In genomic region chr6:124996551-124997501, GRCm38 (mm10) we compare ENCODE assay signal across 8 mouse cellular contexts. TPM values are rescaled to one million over a fixed set of nuclear protein-coding genes. Genes with fewer than 3 reads are reported as not detected.
DNase-seq lines count a peak whose midpoint lies in the region; ATAC-seq lines count a peak whose summit lies in the region.

TSS of gene Pianp (plus strand) at chr6:124996694.

- peak; percentile 63 for ATAC-seq in intestine, embryonic 15.5 days
- ATAC-seq in megakaryocyte-erythroid progenitor cell, adult 5-6 weeks (replicated peaks; ENCODE audit: low FRiP score, low TSS enrichment, poor library complexity, severe bottlenecking), result peak; percentile 67; the same call in 1 of the 2 replicates

- H3K4me3 ChIP-seq in intestine, embryonic 15.5 days (replicated peaks), result peak within 1 kb of the TSS; percentile 56

- H3K9me3 ChIP-seq in intestine, embryonic 15.5 days, result no peaks in the 10 kb centered on the region

- peaks cover 59% of the 10 kb centered on the region for H3K27me3 ChIP-seq in intestine, embryonic 15.5 days (replicated peaks)

- peak within 1 kb of the TSS; percentile 100 for H3K4me2 ChIP-seq in intestine, embryonic 15.5 days (replicated peaks)

- peaks cover 10% of the 10 kb centered on the region for H3K4me1 ChIP-seq in intestine, embryonic 15.5 days (replicated peaks)

- no peak within 1 kb of the TSS for H3K27ac ChIP-seq in intestine, embryonic 15.5 days

- peak; percentile 85 to 87 for DNase-seq in adrenal gland, adult 18-20 months (ENCODE audit: low spot score in 2 of 2)
- peak; percentile 76 for DNase-seq in embryo, embryonic 10.5 days (ENCODE audit: low spot score)
- DNase-seq in gastrocnemius, postnatal 4 days (ENCODE audit: low spot score in 2 of 2), result peak; percentile 65 to 82
- peak; percentile 81 to 87 for DNase-seq in left cerebral cortex, postnatal 36 days (ENCODE audit: low spot score in 2 of 2)
- peak; percentile 90 for DNase-seq in right cerebral cortex, postnatal 14 days
- DNase-seq in urinary bladder, postnatal 36 days (ENCODE audit: low spot score in 2 of 2), result peak; percentile 67 to 74

- peak within 1 kb of the TSS; percentile 61 for H3K9ac ChIP-seq in intestine, embryonic 15.5 days

- WGBS in intestine, embryonic 15.5 days, result 1% methylated on average over 75 of the region's 78 CpGs

- no peaks in the 10 kb centered on the region for H3K36me3 ChIP-seq in intestine, embryonic 15.5 days

- intact Hi-C loops in left cerebral cortex, postnatal 36 days (cut with DNase I), result loop anchor here (2.0 kb wide), 1 partner anchor 132 kb away; no protein-coding TSS in a partner anchor

RNA-seq across cellular contexts. Expression of gene Pianp, which starts in this region (rescaled TPM):
- 1 to 10 TPM; 1.6 to 3.0 TPM for total RNA-seq in adrenal gland, adult 18-20 months (2021)
- under 1 TPM; 0.56 to 0.67 TPM for total RNA-seq in gastrocnemius, postnatal 4 days (2021)
- 1.8 and 2.1 TPM in 2 replicates for polyA plus RNA-seq in intestine, embryonic 15.5 days (2015; fragmentation: Nextera tagmentation; extraction: Ambion mirVana)
- total RNA-seq in left cerebral cortex, postnatal 36 days (2021), result 100 to 1,000 TPM; 179 to 184 TPM
- total RNA-seq in megakaryocyte-erythroid progenitor cell, adult 5-6 weeks (2014; fragmentation: Nextera tagmentation), result not detected in 2 replicates
- total RNA-seq in megakaryocyte-erythroid progenitor cell, adult 5-6 weeks (2017), result not detected in 2 replicates

Comparison
In these comparisons a context has a peak if more than half of its experiments do, and no peak if none do; other contexts are left out.
1. RNA of gene Pianp (total RNA-seq): 179 to 184 TPM in left cerebral cortex, postnatal 36 days; 1.6 to 3.0 TPM in adrenal gland, adult 18-20 months, 0.56 to 0.67 TPM in gastrocnemius, postnatal 4 days and not detected in megakaryocyte-erythroid progenitor cell, adult 5-6 weeks; every median in the first group is over 10 times any median in the second.
2. Peak in DNase-seq in gastrocnemius, postnatal 4 days; RNA of the gene not detected or under 1 TPM.
3. Peak in ATAC-seq in megakaryocyte-erythroid progenitor cell, adult 5-6 weeks; RNA of the gene not detected or under 1 TPM.
4. Peak in every context shown above with its lines, with median percentiles within 50 percentile points of each other: DNase-seq.